Mouse (Mus musculus) ZHBTc4 (cell line): Measurements from ENCODE around the gene Gns.

ENCODE experiments used
- DNase-seq: peaks from one replicate; pipeline ENCODE4 v3.0.0-alpha.2; 2011; ENCODE audit warnings: low read depth, low spot score

Gns gene

DNA sequence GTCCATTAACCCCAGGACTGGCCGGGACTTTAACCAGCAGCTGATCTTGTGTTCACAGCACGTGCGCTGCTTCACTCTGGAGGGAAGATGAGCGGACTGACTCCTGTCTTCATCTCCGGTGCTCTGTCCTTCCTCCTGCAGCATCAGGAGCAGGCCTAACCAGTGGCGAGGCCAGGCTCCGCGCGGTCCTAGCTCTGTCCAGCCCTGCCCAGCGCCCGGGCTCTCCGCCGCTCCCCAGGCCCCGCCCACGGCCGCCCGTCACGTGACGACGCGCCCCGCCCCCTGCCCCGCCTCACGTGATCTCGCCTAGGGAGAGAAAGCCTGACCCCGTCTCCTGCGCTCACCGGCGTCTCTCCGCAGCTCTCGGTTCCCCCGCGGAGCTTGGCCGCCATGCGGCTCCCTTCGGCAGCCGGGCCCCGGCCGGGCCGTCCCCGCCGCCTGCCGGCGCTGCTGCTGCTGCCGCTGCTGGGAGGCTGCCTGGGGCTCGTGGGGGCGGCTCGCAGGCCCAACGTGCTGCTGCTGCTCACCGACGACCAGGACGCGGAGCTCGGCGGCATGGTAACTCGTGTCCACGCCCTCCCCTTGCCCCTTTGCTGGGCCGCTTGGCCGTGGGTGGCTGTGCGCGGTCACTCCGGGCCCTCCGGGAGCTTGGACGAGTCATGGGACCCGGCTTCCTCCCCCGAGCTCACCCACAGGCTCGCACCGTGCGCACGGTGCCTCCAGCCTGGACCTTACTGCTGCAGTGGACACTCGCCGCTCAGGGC, at the start of gene Gns:
Gns (plus strand) TSS at position 290 of the 764 bp plus-strand sequence.
- peak; percentile 84 for DNase-seq

DNA sequence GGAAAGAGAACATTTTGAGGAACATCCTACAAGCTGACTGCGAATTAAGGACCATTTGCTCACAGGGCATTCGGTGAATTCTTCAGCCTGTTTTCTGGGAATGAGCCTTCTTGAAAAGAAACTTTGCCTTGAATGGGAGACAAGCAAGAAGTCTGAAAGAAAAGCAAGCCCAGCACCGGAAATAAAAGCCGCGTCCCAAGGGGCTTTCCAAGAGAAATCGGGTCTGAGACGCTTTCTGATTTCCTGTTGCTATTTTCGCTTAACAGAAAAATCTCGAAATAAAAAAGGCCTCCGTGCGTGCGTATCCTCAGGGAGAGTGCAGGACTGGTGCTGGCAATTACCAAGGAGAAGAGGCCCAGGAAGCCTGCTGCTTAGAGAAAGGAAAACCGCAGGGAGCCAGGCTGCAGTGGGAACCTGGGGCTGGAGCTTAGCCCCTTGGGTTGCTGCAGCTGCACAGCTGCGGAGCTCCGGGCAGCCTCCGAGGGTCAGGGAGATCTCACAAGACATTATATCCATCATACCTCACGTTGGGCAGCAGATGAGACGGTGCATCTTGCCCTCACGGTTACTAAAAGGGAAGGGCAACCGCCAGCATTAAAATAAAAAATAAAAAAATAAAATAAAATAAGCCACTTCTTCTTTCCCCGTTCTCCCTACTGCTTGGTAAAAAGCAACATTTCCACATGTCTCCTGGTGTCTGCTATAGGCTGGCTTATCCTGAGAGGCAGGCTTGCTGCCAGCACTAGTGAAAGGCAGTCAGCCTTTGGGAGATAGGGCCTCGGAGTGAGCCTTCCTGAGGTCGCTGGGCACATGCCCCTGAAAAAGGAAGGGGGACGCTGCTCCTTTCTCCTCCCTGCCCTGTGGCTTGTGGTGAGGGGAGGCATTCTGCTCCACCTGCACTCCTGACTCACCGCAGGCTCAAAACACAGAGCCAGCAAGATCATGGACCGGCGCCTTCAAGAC, 49.3 kb upstream of the Gns start:
- no peak for DNase-seq

DNA sequence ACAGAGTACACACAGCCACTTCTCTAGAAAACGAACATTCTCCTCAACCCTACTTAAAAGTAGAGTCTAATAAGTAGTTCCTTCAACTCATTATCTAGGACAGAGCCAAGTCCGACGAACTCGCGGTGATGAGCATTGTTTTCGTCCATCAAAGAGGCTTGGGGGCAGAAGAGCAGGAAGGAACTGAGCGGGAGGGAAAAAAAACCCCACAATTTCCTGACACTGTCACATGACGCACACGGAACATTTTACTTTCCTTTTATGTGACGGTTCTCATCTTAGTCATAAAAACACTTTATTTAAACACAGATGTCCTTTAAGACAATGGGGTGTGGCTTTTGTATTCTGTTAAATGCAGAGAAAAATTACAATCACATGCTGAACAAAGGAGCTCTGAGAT, 48.5 kb upstream of the Gns start:
- DNase-seq, result no peak

DNA sequence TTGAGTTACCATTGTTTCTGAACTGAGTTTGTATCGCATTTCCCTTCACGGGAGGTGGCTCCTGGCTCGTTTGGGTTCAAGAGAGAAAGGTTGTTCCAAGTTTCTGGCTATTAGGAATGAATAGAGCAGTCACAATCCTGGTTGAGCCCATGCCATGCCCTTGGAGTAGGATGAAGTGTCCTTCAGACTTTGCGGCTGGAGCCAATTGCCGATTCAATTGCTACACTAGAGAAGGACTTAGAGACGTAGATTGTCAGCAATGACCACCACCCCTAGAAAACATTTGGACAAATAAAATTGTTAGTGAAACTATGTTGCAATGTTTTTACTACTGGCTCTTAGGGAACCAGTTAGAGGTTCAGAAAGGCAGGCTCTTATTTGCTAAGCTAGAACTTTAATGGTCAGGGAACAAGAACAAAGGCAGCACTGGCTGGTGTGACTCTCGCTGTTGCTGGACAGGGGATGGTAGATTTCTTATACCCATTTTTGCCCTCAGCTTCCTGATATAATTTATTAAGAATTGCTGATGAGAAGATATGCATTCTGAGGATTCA, 46.4 kb upstream of the Gns start:
- no peak for DNase-seq

DNA sequence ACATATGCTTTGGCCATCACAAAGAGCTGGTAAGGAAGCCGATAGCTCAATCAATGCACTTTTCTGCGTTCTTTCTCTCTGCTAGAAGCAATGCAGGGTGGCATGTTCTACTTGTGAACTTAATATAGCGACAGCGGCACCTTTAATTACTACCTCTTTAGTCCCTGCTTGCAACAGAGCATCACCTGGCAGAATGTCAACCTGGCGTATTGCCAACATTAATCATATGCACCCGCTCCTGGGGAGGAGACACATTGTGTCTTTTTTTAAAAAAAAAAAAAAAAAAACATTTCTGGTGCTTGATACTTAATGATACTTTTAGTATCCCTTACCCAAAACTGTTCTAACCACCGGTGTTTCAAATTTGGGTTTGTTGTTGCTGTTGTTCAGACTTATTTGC, 41.4 kb upstream of the Gns start:
- DNase-seq, result no peak

DNA sequence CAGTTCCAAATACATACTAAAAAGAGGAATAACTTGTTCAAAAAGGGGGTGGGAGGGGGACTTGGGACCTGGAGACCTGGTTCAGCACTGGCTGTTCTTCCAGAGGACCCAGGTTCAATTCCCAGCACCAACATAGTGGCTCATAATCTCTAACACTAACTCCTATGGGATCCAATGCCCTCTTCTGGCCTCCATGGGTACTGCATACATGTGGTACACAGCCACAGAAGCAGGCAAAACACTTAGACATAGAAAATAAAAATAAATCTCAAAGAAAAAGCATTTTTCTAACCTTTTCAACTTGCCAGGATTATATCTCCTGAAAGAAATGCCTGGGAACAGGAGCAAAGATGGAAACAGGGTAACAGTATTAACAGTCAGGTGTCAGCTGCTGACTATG, 38.7 kb upstream of the Gns start:
- DNase-seq, result peak; percentile 42

DNA sequence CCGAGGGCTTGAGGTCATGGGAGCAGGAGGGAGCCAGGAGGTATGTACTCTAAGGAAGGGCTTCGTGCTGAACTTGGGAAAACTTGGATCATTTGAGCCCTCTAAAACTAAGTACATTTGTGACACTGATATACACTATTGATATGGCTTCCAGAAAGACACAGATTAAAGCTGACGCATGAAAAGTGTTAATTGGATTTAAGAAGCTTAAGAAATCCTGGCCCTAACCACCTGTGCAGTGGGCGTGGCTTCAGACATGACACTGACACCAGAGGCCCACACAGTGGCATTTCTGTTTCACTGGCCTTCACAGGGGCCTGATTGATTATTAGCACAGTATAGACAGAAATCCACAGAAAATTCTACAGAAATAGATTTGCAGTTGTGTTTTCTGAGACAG, 35.3 kb upstream of the Gns start:
- DNase-seq, result no peak

DNA sequence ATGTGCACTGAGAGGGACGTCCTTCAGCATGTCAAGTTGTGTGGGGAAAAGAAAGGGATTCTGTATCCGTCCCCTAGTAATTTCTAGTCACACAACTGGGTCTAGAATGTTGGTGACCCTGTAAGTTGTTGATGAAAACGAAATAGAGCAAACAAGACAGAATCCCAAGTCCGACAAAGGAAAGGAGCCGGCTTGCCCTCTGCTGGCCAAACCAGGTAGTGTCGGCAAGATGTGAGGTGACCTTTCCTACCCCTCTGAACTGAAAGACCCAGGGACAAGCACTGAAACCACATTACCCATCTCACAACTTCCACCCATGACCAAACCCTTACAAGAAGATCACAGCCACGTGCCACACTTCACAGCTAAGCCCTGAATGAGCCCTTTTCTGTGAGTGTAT, 34.0 kb upstream of the Gns start:
- DNase-seq, result peak; percentile 70

DNA sequence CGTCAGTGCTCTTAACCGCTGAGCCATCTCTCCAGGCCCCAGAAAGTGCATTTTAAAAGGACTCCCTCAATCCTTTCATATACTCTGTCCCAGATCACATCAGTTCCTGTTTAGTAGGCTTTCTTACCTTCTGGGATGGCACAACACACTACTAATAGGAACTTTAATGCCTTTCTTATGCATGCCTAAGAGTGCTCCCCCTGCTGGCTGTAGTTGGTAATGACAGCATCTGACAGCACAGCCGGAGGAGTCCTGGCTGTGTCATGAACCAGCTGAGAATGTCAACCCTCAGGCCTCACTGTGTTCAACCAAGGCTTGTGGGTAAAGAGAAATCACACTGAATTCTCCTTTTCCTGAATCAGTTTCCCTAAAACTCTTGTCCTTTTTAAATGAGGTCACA, 30.3 kb upstream of the Gns start:
- DNase-seq, result peak; percentile 85

DNA sequence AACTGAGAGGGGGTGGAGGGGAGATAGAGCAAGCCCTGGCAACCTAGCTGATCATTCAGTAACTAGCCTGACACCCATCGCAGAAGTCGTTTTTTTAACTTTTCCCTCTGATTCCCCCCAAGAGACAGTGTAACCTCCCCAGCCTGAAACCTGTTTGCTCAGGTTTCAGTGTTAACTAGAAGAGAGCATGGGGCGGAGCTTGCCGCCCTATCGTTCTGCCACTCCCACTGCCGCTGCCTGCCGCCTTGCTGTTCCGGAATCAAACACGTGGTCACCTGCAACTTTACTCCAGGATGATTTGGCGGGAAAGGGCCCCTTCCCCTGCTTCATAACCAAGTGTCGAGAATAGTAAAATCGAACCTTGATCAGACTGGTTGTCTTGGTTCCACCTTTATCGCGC, 28.4 kb upstream of the Gns start:
- DNase-seq, result peak; percentile 72

DNA sequence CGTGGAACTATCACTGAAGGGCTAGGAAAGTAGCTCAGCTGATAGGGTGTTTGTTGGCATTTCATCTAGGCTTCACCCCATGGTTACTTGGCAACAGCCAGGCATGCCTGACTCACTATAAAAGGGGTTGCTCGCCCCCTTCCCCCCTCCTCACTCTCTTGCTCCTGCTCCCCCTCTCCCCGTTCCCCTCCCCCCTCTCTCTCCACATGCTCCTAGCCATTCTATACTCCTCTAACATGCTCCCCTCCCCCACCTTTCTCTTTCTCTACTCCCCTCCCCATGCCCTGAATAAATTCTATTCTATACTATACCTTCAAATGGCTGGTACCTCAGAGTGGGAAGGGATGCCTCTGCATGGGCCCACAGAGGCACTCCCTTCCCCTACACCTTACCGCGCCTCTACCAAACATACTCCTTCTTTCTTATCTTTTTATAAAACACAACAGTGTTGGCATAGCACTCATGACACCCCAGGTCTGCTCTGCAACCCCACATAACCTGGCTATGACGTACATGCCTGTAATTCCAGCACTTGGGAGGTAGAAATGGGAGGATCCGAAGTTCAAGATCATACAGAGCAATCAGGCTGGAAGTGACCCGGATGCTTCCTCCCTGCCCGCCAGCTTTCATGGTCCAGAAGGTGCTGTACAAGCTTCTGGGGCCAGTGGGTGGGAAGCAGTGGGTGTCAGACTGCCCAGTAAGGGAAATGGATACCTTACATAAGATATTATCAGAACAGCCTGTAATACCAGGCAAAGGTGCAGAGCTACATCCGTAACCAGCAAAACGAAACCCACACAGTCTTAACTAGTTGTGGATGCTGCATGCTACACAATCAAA, 23.9 kb upstream of the Gns start:
- DNase-seq, result no peak

DNA sequence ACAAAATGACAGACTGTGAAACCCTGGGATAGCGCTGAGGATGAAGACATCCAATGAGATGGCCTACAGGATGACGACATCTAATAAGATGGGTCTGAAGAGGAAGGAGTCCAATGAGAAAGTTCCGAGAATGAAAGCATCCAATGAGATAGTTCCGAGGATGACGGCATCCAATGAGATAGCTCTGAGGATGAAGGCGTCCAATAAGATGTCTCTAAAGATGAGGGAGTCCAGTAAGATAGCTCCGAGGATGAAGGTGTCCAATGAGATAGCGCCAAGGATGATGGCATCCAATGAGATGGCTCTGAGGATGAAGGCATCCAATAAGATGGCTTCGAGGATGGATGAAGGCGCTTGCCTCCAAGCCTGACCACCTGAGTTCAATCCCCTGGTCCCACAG, 22.6 kb upstream of the Gns start:
- no peak for DNase-seq

DNA sequence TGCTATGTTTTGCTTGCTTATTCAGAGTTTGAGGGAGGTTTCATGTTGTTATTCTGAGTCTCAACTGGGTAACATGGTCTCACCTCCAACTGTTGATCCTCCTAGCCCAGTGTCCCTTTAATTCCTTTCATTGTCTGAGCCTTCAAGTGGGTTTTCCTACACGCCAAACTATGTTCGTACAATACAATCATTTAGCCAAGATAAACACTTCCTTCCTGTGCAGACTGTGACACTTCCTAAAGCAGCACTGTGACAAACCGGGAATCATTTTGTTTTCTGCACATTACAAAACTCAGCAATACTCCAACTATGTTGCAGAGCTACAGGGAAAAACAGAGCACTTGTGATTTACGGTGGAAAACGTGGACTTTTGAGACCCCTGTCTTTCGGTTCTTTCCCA, 21.0 kb upstream of the Gns start:
- DNase-seq, result no peak

DNA sequence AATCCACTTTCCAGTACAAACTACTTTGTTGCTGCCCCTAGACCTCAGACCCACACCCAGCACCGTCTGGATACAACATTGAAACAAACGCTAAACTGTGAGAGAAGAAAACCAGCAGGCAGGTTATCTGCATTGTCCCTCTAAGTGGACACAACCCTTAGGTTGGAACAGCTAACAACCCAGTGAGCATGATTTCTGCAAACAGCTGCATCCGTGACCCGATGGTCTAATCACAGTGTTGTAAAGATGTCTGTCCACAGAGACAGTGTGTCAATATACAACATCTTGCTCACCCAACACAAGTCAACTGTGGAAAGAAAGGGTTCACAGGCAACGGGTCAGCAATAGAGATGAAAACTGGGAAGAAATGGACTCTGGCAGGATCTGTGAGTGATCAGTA, 15.6 kb upstream of the Gns start:
- DNase-seq, result no peak

DNA sequence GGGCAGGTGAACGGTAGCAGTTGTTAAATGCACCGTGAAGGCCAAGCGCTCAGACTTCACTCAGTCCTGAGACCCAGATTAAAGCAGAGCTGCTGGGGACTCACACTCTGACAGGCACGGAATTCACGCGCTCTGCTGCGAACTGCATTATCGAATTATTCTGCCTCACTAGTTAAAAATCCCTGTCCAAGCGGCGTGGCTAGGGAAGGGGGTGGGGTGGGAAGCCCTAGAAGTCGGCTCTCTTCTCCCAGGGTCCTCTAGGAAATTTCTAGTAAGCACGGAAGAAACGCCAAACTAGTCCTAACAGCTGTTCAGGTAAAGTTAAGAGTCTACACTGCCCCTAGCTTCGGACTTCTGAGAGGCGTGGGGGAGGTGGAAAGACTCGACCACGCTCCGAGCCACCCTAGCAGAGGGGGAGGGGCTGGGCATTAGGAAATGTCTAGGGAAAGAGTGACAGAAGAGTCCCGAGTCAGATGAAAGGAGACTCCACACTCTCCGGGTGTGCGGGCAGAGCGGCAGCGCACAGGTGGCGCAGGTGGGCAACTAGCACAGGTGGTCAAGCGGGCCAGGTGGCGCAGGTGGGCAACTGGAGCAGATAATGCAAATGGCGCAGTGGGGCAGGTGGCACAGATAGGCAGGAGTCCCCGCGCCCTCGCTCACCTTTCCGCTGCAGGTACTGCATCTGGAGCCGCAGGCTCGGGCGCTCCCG, 14.4 kb upstream of the Gns start:
- DNase-seq, result peak; percentile 61

DNA sequence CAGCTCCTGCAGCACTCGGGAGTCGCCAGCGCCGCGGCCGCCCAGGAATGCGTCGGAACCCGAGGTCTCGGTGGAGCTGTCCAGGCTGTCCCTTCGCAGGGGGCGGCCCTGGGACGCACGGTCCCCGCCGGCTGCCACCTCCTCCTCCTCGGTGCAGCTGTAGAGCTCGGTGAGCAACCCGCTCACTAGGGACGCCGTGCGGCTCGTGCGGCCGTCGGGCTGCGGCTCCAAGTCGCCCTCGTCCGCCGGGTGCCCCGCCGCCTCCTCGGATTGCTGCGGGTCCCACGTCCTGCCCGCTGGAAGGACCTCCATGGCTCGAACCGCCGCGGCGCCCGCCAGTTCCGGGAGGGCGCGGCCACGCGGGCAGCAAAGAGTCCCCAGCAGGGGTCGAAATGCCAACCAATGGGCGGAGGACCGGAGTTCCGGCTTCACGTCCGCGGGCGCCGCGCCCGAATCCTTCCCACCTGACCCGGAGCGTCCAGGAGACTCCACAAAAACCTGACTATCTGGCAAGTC, 13.8 kb upstream of the Gns start, which contains the start of gene Tbc1d30:
Tbc1d30 (minus strand) TSS at position 213 of the 516 bp plus-strand sequence.
- DNase-seq, result peak; percentile 65

DNA sequence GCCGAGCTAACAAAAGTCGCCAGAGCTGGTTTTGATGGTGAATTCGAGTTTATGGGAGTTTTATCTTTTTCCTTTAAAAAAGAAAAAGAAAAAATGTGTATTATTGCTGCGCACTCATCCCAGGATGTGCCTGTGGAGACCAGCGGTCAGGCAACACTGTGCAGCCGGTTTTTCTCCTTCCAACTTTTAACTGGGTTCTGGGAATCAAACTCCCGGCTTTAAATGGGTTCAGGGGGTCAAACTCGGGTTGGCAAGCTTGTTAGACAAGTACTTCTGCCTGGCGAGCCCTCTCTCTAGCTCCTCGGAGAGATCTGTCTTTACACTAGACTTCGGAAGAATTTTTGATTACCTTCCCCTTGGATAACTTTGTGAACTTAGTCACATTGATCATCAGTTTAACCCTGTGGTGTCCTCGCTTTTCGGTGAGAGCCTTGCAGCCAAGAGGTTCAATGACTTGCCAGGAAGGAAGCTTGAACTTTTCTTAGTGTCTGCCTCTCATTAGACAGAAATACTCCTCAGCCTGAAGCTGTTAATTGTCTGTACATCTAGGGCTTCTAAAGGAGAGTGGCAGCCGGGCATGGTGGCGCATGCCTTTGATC, 13.1 kb upstream of the Gns start:
- no peak for DNase-seq

DNA sequence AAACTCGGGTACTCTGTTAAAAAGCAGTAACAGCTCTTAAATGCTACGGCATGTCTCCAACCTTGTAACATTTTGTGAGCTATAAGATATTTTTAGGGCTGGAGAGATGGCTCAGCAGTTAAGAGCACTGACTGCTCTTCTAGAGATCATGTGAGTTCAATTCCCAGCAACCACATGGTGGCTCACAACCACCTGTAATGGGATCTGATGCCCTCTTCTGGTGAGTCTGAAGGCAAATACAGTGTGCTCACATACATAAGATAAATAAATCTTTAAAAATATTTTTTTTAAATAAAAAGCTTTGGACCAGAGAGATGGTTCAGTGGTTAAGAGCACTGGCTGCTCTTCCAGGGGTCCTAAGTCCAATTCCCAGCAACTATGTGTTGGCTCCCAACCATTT, 4.5 kb upstream of the Gns start:
- no peak for DNase-seq

DNA sequence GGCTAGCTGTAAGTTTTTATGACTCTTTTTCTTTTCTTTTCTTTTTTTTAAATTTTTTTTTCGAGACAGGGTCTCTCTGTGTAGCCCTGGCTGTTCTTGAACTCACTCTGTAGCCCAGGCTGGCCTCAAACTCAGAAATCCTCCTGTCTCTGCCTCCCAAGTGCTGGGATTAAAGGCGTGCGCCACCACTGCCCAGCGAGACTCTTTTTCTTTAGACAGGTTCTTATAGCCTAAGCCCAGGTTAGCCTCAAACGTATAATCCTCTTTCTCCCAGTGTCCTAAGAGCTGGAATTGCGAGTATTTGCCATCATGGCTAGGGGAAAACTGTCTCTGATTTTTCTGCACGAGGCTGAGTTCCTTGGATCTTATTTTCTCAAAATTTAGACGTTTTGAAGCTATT, 1.7 kb upstream of the Gns start:
- DNase-seq, result no peak

DNA sequence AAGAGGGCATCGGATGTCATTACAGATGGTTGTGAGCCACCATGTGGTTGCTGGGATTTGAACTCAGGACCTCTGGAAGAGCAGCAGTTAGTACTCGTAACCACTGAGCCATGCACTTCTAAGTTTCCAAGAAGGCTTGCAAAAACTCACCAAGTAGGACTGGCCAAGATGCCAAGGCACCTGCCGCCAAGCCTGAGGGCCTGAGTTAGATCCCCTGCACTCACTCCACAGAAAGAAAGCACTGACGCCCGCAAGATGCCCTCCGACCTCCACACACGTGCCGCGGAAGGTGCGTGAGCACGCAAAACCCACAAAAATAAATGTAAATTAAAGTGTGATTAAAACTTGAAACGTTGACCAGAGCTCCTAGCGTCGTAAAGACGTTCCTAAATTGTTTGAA, 584 bp upstream of the Gns start:
- DNase-seq, result peak; percentile 16
